Mouse (Mus musculus) gastrocnemius, postnatal 14 days (tissue): ENCODE measurements around the gene Cnot6. TPM values are rescaled to one million over a fixed set of nuclear protein-coding genes. Genes with fewer than 3 reads are reported as not detected.
A peak's percentile ranks its signal among the peaks of the same experiment; 100 is the strongest.

Source experiments
- DNase-seq: peaks from one replicate; pipeline ENCODE4 v3.0.0; 2021; ENCODE audit warnings: mixed read lengths
- intact Hi-C: fragments of 180-260 bp; cut with DNase I; formaldehyde crosslinking; loops from one replicate; pipeline ENCODE4 v1.15.1; 2025; ENCODE audit warnings: low total_unique reads
- total RNA-seq, 2 experiments: library from RNA; stranded (reverse); gene quantifications; 2 replicates each; pipeline ENCODE4 v1.2.3; 2021

Cnot6 gene
- total RNA-seq, 2 experiments from 2014 or later, result 19.6 to 21.1 TPM

- intact Hi-C loops, result loop anchor here (10.0 kb wide), 1 partner anchor 123 kb away; the partner anchor contains the start of gene Mapk9
- DNase-seq, result no peak
Measured at GRCm38 (mm10) chr11:49721358-49721757, 8.8 kb upstream of the Cnot6 start.

DNA sequence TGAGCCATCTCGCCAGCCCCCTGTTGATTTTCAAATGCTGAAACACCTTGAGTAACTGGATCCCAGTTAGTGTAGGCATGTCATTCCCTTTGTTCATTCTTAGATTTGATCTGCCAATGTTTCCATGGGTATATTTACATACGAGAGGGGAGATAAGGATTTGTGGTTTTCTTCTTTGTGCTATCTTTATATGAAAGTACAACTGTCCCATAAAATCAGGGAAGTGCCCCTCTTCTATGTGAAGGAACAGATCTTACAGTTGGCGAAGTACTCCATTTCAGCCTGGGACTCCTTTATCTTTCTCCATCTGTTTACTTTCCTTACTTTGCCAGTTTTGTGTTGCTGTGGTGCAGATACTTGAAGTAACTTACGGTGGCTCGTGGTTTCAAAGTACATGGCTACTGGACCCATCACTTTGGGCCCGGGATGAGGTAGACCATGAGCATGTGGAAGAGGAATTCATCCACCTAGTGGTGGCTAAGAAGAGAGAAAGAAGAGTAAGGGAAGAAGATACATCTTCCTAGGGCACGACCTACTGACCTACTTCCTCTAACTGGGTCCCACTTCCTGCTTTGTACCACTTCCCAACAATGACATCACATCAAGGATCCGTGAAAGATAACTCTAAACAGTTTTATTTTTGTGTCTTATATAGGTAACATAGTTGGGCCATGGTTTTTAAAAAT, 7.1 kb upstream of the Cnot6 start:
- DNase-seq, result no peak
- intact Hi-C loops, result loop anchor here (10.0 kb wide), 1 partner anchor 125 kb away; the partner anchor contains the start of gene Mapk9

GRCm38 (mm10) chr11:49713336-49714334, 1.1 kb upstream of the Cnot6 start:
- DNase-seq, result no peak
- intact Hi-C loops, result no loop called here

GRCm38 (mm10) chr11:49711981-49712554, 455 bp downstream of the Cnot6 start:
- intact Hi-C loops, result no loop called here
- DNase-seq, result peak; percentile 31

GRCm38 (mm10) chr11:49710664-49711063, 1.9 kb downstream of the Cnot6 start:
- no peak for DNase-seq
- intact Hi-C loops, result no loop called here

DNA sequence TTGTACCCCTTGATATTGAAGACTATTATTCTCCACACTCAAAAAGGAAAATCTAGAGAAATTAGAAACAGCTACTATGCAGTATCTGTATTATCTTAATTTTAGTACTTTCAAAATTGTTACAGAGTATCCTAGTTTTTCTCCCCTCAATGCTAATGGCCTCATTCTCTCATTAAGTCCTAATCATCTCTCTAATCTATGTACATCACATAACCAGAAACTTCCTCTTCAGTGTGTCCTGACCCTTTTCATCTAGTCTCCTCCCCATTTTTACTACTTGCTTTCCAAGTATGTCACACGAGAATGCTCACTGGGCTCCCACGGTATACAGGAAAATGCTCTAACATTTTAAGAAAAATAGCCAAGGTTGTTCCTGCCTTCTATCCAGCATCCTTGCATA, 4.7 kb downstream of the Cnot6 start:
- intact Hi-C loops, result no loop called here
- no peak for DNase-seq

DNA sequence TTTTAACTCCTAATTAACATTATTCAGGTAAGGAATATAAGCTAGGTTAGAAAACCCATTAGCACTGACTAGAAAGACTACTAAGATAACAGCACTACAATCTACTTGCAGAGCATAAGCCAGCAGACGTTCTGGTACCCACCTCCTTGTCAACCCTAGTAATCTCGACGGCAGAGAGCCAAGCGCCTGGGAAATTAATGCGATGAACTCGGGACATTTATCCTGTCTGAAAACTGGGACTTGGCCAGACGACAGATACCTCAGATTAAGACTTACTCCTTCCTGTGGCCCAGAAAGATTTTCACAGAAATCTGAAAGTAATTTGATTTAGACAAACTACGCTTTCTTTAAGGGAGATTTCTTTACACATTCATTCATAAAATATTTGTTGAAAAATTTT, 7.7 kb downstream of the Cnot6 start:
- intact Hi-C loops, result no loop called here
- DNase-seq, result no peak

DNA sequence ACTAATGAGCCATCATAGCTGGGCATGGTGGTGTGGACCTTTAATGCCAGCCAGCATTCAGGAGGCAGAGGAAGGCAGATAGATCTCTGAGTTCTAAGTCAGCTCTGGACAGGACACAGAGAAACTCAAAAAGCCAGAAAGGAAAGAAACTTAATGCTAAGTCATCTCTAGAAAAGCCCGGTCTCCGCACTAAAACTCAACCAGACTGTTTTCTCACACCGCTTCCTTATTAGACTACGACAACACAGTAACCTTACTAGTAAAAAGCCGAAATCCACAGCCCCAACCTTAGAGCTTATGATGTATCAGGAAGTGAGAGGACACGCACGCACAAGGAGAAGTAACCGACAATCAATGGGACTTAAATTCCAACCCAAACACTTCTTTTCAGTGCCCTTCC, 10.5 kb downstream of the Cnot6 start:
- DNase-seq, result no peak
- intact Hi-C loops, result no loop called here

DNA sequence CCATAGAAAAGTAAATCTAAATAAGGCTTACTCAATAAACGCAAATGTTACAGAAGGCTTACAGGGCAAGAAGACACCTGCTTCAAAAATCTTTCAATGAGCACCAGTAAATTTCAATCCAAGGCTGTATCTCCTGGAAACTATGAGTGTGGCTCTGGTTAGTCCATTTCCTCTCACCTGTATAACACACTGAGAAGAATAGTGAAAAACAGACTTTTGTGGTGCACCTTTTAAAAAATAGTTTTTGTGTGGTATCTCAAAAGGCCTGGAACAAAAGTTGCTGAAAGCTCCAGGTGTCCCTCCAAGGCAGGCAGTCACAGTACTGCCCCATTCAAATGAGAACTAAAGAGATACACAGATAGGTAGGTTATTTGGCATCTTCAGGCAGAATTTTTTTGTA, 13.4 kb downstream of the Cnot6 start:
- intact Hi-C loops, result no loop called here
- DNase-seq, result no peak

DNA sequence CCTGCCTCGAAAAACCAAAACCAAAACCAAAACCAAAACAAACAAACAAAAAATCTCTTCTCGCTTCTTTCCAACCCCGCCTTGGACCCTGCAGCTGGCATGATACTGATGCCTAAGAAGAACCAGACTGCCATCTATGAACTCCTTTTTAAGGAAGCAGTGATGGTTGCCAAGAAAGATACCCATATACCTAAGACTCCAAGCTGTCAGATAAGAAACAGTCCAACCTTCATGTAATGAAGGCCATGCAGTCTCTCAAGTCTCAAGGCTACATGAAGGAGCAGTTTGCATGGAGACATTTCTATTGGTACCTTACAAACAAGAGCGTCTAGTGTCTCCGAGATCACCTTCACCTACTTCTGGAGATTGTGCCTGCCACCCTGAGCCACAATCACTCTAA, 14.7 kb downstream of the Cnot6 start:
- DNase-seq, result no peak
- intact Hi-C loops, result no loop called here

GRCm38 (mm10) chr11:49696472-49696871, 16.1 kb downstream of the Cnot6 start:
- intact Hi-C loops, result no loop called here
- DNase-seq, result no peak

GRCm38 (mm10) chr11:49695695-49696094, 16.8 kb downstream of the Cnot6 start:
- DNase-seq, result no peak
- intact Hi-C loops, result no loop called here

DNA sequence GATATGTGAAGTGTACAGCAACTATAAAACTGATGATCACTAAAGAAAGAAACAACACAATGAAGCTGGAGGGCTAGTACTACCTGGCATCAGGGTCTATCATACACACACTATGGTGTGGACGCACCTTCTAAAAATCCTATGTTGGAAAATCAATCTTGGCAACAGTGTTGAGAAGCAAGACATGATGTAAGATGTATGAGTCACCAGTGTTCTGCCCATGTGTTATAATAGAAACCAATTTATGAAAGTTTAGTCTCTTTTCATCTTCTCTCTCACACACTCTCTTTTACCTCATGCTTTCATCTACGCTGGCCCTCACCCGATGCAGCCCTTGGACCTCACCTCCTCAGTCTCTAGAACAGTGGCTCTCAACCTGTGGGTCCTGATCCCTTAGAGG, 17.5 kb downstream of the Cnot6 start:
- intact Hi-C loops, result no loop called here
- no peak for DNase-seq

DNA sequence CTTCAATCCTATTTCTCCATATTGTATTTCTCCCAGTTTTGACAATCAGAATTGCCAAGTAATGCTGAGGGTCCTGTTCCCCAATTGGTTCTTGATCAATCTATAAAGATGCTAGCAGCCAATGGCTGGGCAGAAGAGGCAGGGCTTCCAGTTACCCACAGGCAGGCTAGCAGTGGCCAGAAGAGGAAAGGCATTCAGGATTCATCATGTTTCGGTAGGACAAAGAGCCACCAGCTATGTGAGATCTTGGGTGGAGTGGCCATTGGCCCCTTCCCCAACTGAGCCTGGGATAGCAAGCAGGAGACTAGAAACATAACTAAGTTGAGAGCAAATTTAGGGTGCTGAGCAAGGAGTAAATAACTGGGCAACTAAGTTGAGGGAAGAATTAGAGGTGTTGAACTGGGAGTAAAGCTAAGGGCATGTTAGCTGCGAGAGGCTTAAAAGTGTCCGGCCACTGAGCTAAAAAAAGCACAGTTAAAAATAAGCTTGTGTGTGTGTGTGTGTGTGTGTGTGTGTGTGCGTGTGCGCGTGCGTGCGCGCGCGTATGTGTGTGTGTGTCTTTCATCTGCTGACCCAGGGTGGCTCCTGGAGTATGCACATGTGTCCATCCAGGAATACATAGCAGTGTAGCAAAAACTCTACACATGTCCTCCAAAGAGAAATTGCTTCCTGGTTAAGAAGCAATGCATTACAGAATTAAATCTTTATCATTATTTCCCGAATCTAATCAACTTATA, 28.1 kb downstream of the Cnot6 start:
- intact Hi-C loops, result no loop called here
- no peak for DNase-seq

DNA sequence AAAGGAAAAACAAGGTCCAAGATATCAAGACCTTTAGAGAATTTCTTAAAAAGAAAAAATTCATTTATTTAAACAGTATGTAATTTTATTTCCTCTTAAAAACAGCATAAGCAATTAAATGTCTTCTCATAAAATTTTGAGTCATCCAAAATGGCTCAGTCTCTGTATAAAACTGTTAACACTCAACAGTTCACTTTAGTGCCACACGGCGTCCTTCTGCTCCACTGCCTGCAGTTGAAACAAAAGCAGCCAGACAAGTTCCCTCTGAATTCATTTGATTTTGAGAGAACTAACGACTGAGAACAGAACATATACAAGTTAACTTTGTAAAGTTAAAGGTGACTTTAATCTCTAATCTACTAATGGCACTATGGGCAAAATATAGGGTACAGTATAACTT, 39.1 kb downstream of the Cnot6 start:
- no peak for DNase-seq
- intact Hi-C loops, result no loop called here

DNA sequence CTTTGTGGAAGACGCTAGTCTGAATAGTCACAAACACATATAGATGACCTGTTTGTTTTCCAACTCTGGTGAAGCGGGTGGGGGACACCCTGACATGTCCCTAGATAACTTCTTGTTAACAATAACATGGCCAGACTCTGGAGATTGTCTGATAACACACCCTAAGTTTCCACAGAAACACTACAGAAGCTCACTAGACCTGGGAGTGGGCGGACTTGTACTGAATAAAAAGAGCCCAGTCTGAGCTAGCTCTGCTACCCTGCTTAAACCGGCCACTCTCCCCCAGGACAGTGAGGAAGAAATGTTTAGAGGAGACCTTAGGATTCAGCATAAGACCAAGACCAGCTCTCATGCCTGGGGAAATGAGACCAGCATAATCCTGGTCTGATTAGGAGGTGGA, 47.1 kb downstream of the Cnot6 start:
- DNase-seq, result no peak
- intact Hi-C loops, result no loop called here

GRCm38 (mm10) chr11:49664262-49665140, 48.0 kb downstream of the Cnot6 start:
- no peak for DNase-seq
- intact Hi-C loops, result no loop called here

DNA sequence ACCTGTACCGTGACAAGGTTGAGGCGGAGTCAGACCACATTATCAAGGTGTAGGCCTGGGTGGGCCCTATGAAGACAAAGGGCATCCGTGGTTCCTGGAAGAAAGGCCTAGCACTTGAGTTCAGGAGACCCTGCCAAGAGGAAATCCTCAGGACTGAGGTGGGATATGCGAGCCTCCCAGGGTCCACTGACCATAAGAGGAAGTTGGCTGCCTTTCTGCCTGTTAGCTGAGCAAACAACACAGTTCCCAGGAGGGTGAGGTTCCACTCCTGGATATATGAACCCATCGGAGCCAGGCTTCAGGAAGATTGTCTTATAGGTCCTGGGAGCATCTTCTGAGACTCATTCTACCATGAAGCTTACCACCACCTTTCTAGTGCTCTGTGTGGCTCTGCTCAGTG, 49.2 kb downstream of the Cnot6 start, which contains the start of gene Scgb3a1:
TSS of gene Scgb3a1 (plus strand) at position 301 of the 400 bp plus-strand sequence.
- intact Hi-C loops, result no loop called here
- no peak for DNase-seq
